Mouse (Mus musculus): ENCODE measurements around the gene Cdh4. TPM values are rescaled to one million over a fixed set of nuclear protein-coding genes. Genes with fewer than 3 reads are reported as not detected.

Gene Cdh4
- polyA plus RNA-seq, 2 experiments = 0.07 to 0.09 TPM

GRCm38 (mm10) chr2:179801042-179801441 is 358.8 kb downstream of the Cdh4 start:
- H3K9ac ChIP-seq (replicated peaks) = no peak overlapping the region
- H3K4me2 ChIP-seq (ENCODE audit: low read depth) = no peak overlapping the region
- no peak for DNase-seq (ENCODE audit: low read depth in 3 of 3, low spot score in 3 of 3)
- H3K27ac ChIP-seq = no peak overlapping the region
- TF ChIP-seq CTCF (IDR thresholded peaks at IDR 0.05; ENCODE audit: low read depth) (no peak), EP300 (IDR thresholded peaks at IDR 0.05; ENCODE audit: low read depth) (no peak)
- no peaks in the 10 kb centered on the region for H3K9me3 ChIP-seq (ENCODE audit: control insufficient read depth, low read length)
- no peak for ATAC-seq (ENCODE audit: insufficient read depth)
- 74% methylated on average over 7 of the region's 7 CpGs for WGBS (ENCODE audit: insufficient replicate concordance)
- no peak overlapping the region for H3K4me3 ChIP-seq (ENCODE audit: insufficient read depth in 1 of 2, low read depth in 2 of 2, low read length in 2 of 2)
- no peaks in the 10 kb centered on the region for H3K27me3 ChIP-seq (ENCODE audit: control insufficient read depth, insufficient read depth, low read length)
- H3K36me3 ChIP-seq (replicated peaks; ENCODE audit: control insufficient read depth, insufficient read depth, low read depth) = no peaks in the 10 kb centered on the region
- no peaks in the 10 kb centered on the region for H3K4me1 ChIP-seq (replicated peaks; ENCODE audit: control insufficient read depth in 2 of 2, insufficient read depth in 2 of 2, low read length in 1 of 2)

GRCm38 (mm10) chr2:179802411-179802810 is 360.2 kb downstream of the Cdh4 start:
- TF ChIP-seq CTCF (IDR thresholded peaks at IDR 0.05; ENCODE audit: low read depth) = no peak
- TF ChIP-seq EP300 (IDR thresholded peaks at IDR 0.05; ENCODE audit: low read depth) = no peak
- Histone ChIP-seq H3K4me1 (replicated peaks; ENCODE audit: control insufficient read depth in 2 of 2, insufficient read depth in 2 of 2, low read length in 1 of 2) (no peaks in the 10 kb centered on the region), H3K9ac (replicated peaks) (no peak overlapping the region), H3K27me3 (ENCODE audit: control insufficient read depth, insufficient read depth, low read length) (no peaks in the 10 kb centered on the region), H3K27ac (no peak overlapping the region), H3K9me3 (ENCODE audit: control insufficient read depth, low read length) (no peaks in the 10 kb centered on the region), H3K4me2 (ENCODE audit: low read depth) (no peak overlapping the region), H3K4me3 (ENCODE audit: insufficient read depth in 1 of 2, low read depth in 2 of 2, low read length in 2 of 2) (no peak overlapping the region), H3K36me3 (replicated peaks; ENCODE audit: control insufficient read depth, insufficient read depth, low read depth) (no peaks in the 10 kb centered on the region)
- 35% methylated on average over 1 of the region's 1 CpGs for WGBS (ENCODE audit: insufficient replicate concordance)
- ATAC-seq (ENCODE audit: insufficient read depth) (no peak), DNase-seq (ENCODE audit: low read depth in 3 of 3, low spot score in 3 of 3) (no peak)

- H3K4me2 ChIP-seq (ENCODE audit: low read depth) = no peak overlapping the region
- H3K27me3 ChIP-seq (ENCODE audit: control insufficient read depth, insufficient read depth, low read length) = no peaks in the 10 kb centered on the region
- no peak overlapping the region for H3K4me3 ChIP-seq (ENCODE audit: insufficient read depth in 1 of 2, low read depth in 2 of 2, low read length in 2 of 2)
- DNase-seq (ENCODE audit: low read depth in 3 of 3, low spot score in 3 of 3) (no peak), ATAC-seq (ENCODE audit: insufficient read depth) (no peak)
- 65% methylated on average over 5 of the region's 5 CpGs for WGBS (ENCODE audit: insufficient replicate concordance)
- H3K9ac ChIP-seq (replicated peaks) = no peak overlapping the region
- no peaks in the 10 kb centered on the region for H3K9me3 ChIP-seq (ENCODE audit: control insufficient read depth, low read length)
- no peak overlapping the region for H3K27ac ChIP-seq
- TF ChIP-seq EP300 (IDR thresholded peaks at IDR 0.05; ENCODE audit: low read depth) (no peak), CTCF (IDR thresholded peaks at IDR 0.05; ENCODE audit: low read depth) (no peak)
- H3K4me1 ChIP-seq (replicated peaks; ENCODE audit: control insufficient read depth in 2 of 2, insufficient read depth in 2 of 2, low read length in 1 of 2) = no peaks in the 10 kb centered on the region
- no peaks in the 10 kb centered on the region for H3K36me3 ChIP-seq (replicated peaks; ENCODE audit: control insufficient read depth, insufficient read depth, low read depth)
Measured at GRCm38 (mm10) chr2:179811086-179811485, 368.9 kb downstream of the Cdh4 start.

DNA sequence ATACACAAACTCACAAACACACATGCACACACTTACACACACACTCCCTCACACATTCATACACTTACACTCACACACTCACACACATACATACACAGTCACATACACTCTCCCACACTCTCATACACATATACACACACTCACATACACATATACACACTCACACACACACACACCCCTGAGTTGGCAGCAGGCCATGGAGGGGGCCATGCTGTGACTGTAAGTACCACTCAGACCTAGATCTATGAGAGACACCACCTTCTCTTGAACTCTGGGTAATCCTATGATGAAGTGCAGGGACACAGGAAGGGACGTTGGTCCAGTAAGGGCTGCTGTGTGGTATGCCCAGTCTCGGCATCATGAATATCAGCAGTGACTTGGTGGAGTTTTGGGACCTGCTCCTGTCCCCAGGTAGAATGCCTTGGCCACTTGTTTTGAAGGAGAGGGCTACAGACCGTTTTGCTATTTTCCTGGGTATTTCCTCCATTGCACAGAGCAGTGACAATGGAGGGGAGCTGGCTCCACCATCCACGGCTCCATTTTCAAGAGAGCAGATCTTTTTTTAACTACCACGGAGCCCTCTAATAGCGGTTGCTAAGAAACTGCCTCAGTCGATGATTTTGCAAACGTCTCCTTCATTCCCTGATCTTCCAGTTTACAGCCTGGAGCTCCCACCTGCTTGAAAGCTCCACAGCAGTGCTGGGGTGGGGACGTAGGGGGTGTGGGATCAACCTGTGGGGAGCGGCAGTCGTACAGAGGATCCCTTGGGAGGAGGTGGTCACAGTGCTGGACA is 371.0 kb downstream of the Cdh4 start:
- Histone ChIP-seq H3K9ac (replicated peaks) (no peak overlapping the region), H3K27me3 (ENCODE audit: control insufficient read depth, insufficient read depth, low read length) (no peaks in the 10 kb centered on the region), H3K4me1 (replicated peaks; ENCODE audit: control insufficient read depth in 2 of 2, insufficient read depth in 2 of 2, low read length in 1 of 2) (no peaks in the 10 kb centered on the region), H3K36me3 (replicated peaks; ENCODE audit: control insufficient read depth, insufficient read depth, low read depth) (no peaks in the 10 kb centered on the region), H3K4me2 (ENCODE audit: low read depth) (no peak overlapping the region), H3K27ac (no peak overlapping the region), H3K9me3 (ENCODE audit: control insufficient read depth, low read length) (no peaks in the 10 kb centered on the region), H3K4me3 (ENCODE audit: insufficient read depth in 1 of 2, low read depth in 2 of 2, low read length in 2 of 2) (no peak overlapping the region)
- no peak for DNase-seq (ENCODE audit: low read depth in 3 of 3, low spot score in 3 of 3)
- 54% methylated on average over 11 of the region's 11 CpGs for WGBS (ENCODE audit: insufficient replicate concordance)
- ATAC-seq (ENCODE audit: insufficient read depth) = no peak
- TF ChIP-seq EP300 (IDR thresholded peaks at IDR 0.05; ENCODE audit: low read depth) (no peak), CTCF (IDR thresholded peaks at IDR 0.05; ENCODE audit: low read depth) (no peak)

DNA sequence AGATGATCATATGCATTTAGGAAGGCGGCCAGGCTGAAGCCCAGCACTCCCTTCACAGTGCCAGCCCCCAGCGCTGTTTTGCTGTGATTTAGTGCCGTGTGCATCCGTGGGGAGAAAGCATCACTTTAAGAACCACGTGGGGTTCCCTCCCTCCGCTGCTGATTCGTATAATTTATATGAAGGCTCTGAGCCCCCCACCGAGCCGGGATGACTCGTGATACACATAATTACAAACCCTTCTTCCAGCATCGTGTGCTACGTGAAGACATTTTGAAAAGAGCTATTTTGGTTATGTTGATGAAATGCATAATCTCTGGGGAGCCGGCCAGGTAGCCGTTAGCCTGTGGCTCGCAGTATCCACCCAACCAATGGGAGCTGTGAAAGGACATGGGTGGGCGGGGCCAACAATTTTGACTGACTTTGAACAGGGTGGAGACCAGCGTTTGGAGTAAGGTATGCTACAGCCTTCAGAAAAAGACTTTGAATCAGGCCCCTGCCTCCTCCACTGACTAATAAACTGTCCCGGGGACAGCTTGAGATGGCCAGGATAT is 382.6 kb downstream of the Cdh4 start:
- Histone ChIP-seq H3K4me1 (replicated peaks; ENCODE audit: control insufficient read depth in 2 of 2, insufficient read depth in 2 of 2, low read length in 1 of 2) (no peaks in the 10 kb centered on the region), H3K9me3 (ENCODE audit: control insufficient read depth, low read length) (no peaks in the 10 kb centered on the region), H3K9ac (replicated peaks) (no peak overlapping the region), H3K27ac (no peak overlapping the region), H3K36me3 (replicated peaks; ENCODE audit: control insufficient read depth, insufficient read depth, low read depth) (no peaks in the 10 kb centered on the region), H3K4me2 (ENCODE audit: low read depth) (no peak overlapping the region), H3K4me3 (ENCODE audit: insufficient read depth in 1 of 2, low read depth in 2 of 2, low read length in 2 of 2) (no peak overlapping the region), H3K27me3 (ENCODE audit: control insufficient read depth, insufficient read depth, low read length) (no peaks in the 10 kb centered on the region)
- ATAC-seq (ENCODE audit: insufficient read depth) (no peak), DNase-seq (ENCODE audit: low read depth in 3 of 3, low spot score in 3 of 3) (no peak)
- WGBS (ENCODE audit: insufficient replicate concordance) = 38% methylated on average over 18 of the region's 18 CpGs
- TF ChIP-seq EP300 (IDR thresholded peaks at IDR 0.05; ENCODE audit: low read depth) = no peak
